Mouse (Mus musculus): ENCODE results near the gene Grin2b. TPM values are rescaled to one million over a fixed set of nuclear protein-coding genes. Genes with fewer than 3 reads are reported as not detected.

Grin2b gene
- total and polyA plus RNA-seq, 2 experiments from 2014 or later, result 0.11 TPM; not detected in 1

DNA sequence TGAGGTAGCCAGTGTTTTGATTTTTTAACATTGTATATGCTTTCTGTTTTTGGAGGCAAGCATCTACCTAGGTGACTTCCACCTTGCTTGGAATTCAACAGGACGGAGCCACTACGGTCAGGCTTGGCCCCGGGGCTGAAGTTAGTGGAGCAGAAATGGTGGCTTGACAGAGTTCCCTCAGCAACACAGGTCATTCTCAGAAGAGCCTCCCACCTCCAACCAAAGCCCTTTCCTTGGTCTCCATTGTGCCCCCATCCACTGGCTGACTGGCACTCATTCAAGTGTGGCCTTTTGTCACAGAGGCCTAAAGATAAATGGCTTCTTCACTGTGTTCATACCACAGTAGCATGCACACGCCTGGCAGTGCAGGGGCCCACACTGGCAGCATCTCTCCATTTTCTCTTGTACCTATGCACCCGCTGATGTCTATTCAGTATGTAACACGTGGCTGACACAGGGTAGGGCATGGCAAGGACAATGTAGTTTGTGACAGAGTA is 230.1 kb downstream of the Grin2b start:
- DNase-seq (ENCODE audit: low spot score) (no peak), ATAC-seq (ENCODE audit: insufficient read depth, low read depth) (no peak)
- no peaks in the 10 kb centered on the region for H3K36me3 ChIP-seq (replicated peaks; ENCODE audit: control insufficient read depth, insufficient read depth, low read length)
- 79% methylated on average over 6 of the region's 6 CpGs for WGBS
- no peak overlapping the region for H3K4me2 ChIP-seq (ENCODE audit: low read depth, low read length)
- no peak overlapping the region for H3K4me3 ChIP-seq (ENCODE audit: low read depth, low read length)
- H3K9ac ChIP-seq (replicated peaks; ENCODE audit: low read depth, low read length), result no peak overlapping the region
- TF ChIP-seq EP300 (IDR thresholded peaks at IDR 0.05; ENCODE audit: low read depth), result no peak
- TF ChIP-seq CTCF (IDR thresholded peaks at IDR 0.05; ENCODE audit: low read depth), result no peak
- H3K27ac ChIP-seq (ENCODE audit: low read depth), result no peak overlapping the region
- no peaks in the 10 kb centered on the region for H3K27me3 ChIP-seq (ENCODE audit: control insufficient read depth, insufficient read depth, low read length)
- no peaks in the 10 kb centered on the region for H3K9me3 ChIP-seq (replicated peaks; ENCODE audit: control insufficient read depth, low read length)
- H3K4me1 ChIP-seq (ENCODE audit: control insufficient read depth, insufficient read depth), result no peaks in the 10 kb centered on the region

DNA sequence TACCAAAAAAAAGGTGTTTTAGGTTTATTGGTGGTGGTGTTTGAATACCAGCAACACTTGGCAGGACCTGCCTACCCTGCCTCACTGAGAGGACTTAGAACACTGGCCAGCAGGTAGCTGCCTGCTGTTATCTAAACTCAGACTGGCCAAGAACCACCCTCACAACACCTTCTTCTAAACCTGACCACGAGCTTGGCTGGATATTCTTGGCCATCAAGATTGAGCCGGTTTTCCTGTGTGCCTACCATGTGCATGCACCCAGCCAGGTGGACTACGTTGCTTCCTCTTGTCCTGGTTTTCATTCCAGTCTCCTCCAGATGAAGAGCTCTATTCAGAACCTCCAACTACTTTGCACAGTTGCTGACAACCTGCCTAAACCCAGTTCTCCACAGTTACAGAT is 240.4 kb downstream of the Grin2b start:
- Histone ChIP-seq H3K4me3 (ENCODE audit: low read depth, low read length) (no peak overlapping the region), H3K27me3 (ENCODE audit: control insufficient read depth, insufficient read depth, low read length) (no peaks in the 10 kb centered on the region), H3K27ac (ENCODE audit: low read depth) (no peak overlapping the region), H3K9me3 (replicated peaks; ENCODE audit: control insufficient read depth, low read length) (no peaks in the 10 kb centered on the region), H3K36me3 (replicated peaks; ENCODE audit: control insufficient read depth, insufficient read depth, low read length) (no peaks in the 10 kb centered on the region), H3K4me2 (ENCODE audit: low read depth, low read length) (no peak overlapping the region), H3K4me1 (ENCODE audit: control insufficient read depth, insufficient read depth) (no peaks in the 10 kb centered on the region), H3K9ac (replicated peaks; ENCODE audit: low read depth, low read length) (no peak overlapping the region)
- TF ChIP-seq CTCF (IDR thresholded peaks at IDR 0.05; ENCODE audit: low read depth), result no peak
- TF ChIP-seq EP300 (IDR thresholded peaks at IDR 0.05; ENCODE audit: low read depth), result no peak
- DNase-seq (ENCODE audit: low spot score) (no peak), ATAC-seq (ENCODE audit: insufficient read depth, low read depth) (no peak)
- WGBS, result 68% methylated on average over 3 of the region's 3 CpGs

DNA sequence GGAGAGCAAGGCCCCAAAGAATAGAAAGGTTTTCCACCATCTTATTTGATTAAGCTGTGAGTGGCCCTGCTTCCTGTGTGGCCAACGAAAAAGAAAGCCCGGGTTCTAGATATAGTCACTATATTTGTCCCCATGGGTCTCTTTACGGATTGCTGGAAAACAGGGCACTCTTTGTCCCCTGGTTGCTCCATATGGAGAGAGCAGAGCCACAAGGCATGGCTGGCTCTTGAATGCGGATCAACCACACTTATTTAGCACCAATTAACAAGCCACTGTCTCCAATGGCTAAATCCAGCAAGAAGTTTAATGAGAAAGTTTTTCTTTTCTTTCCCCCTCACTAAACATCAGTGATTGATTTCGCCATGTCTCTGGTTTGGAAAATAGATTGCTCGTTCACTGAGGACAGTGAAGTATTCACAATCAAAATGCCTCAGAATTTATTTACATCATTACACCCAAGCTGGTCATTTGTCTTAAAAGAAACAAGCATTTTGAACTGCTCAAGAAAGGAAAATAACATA is 240.9 kb downstream of the Grin2b start:
- no peak for DNase-seq (ENCODE audit: low spot score)
- no peaks in the 10 kb centered on the region for H3K27me3 ChIP-seq (ENCODE audit: control insufficient read depth, insufficient read depth, low read length)
- H3K9me3 ChIP-seq (replicated peaks; ENCODE audit: control insufficient read depth, low read length), result no peaks in the 10 kb centered on the region
- ATAC-seq (ENCODE audit: insufficient read depth, low read depth), result no peak
- H3K4me3 ChIP-seq (ENCODE audit: low read depth, low read length), result no peak overlapping the region
- H3K4me1 ChIP-seq (ENCODE audit: control insufficient read depth, insufficient read depth), result no peaks in the 10 kb centered on the region
- H3K4me2 ChIP-seq (ENCODE audit: low read depth, low read length), result no peak overlapping the region
- no peak overlapping the region for H3K9ac ChIP-seq (replicated peaks; ENCODE audit: low read depth, low read length)
- 74% methylated on average over 6 of the region's 6 CpGs for WGBS
- H3K36me3 ChIP-seq (replicated peaks; ENCODE audit: control insufficient read depth, insufficient read depth, low read length), result no peaks in the 10 kb centered on the region
- TF ChIP-seq EP300 (IDR thresholded peaks at IDR 0.05; ENCODE audit: low read depth), result no peak
- no peak for TF ChIP-seq CTCF (IDR thresholded peaks at IDR 0.05; ENCODE audit: low read depth)
- no peak overlapping the region for H3K27ac ChIP-seq (ENCODE audit: low read depth)

DNA sequence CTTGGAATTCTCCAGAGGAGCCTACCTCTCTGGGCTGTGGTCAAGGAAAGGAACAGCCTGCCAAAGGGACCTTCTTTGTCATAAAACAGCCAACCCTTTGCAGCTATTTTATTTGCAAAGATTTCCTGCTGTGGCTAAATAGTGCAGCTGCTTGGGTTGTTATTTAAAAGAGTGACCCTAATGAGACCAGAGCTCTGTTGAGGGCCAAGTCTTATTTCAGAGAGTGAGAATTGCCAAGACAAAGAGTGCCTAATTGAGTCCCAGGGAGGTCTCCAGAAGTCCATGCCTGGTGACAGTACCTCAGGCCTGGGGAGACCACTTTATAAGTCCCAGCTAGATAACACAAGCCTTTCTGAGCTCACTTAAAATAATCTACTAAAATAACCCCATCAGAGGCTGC is 255.6 kb downstream of the Grin2b start:
- TF ChIP-seq EP300 (IDR thresholded peaks at IDR 0.05; ENCODE audit: low read depth) (no peak), CTCF (IDR thresholded peaks at IDR 0.05; ENCODE audit: low read depth) (no peak)
- no peaks in the 10 kb centered on the region for H3K9me3 ChIP-seq (replicated peaks; ENCODE audit: control insufficient read depth, low read length)
- DNase-seq (ENCODE audit: low spot score) (no peak), ATAC-seq (ENCODE audit: insufficient read depth, low read depth) (no peak)
- H3K36me3 ChIP-seq (replicated peaks; ENCODE audit: control insufficient read depth, insufficient read depth, low read length), result no peaks in the 10 kb centered on the region
- H3K4me3 ChIP-seq (ENCODE audit: low read depth, low read length), result no peak overlapping the region
- no peaks in the 10 kb centered on the region for H3K4me1 ChIP-seq (ENCODE audit: control insufficient read depth, insufficient read depth)
- H3K27ac ChIP-seq (ENCODE audit: low read depth), result no peak overlapping the region
- H3K9ac ChIP-seq (replicated peaks; ENCODE audit: low read depth, low read length), result no peak overlapping the region
- no peak overlapping the region for H3K4me2 ChIP-seq (ENCODE audit: low read depth, low read length)
- H3K27me3 ChIP-seq (ENCODE audit: control insufficient read depth, insufficient read depth, low read length), result no peaks in the 10 kb centered on the region

DNA sequence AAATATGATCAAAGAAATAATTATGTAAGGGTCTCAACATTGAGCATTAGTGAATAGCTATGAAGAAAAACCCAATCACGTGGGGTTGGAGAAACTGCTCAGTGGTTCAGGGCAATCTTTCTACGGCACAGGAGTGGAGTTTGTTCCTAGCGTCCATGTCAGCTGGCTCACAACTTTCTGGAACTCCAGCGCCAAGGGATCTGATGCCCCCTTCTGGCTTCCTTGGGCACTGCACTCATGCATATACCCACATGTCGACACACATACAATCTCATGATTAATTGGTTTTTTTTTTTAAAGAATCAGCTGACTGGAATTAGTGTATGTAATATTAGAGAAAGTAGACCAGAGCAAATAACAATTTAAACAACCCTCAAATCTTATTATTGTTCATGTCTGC is 258.7 kb downstream of the Grin2b start:
- no peak overlapping the region for H3K27ac ChIP-seq (ENCODE audit: low read depth)
- ATAC-seq (ENCODE audit: insufficient read depth, low read depth) (no peak), DNase-seq (ENCODE audit: low spot score) (no peak)
- 84% methylated on average over 5 of the region's 5 CpGs for WGBS
- H3K4me2 ChIP-seq (ENCODE audit: low read depth, low read length), result no peak overlapping the region
- TF ChIP-seq CTCF (IDR thresholded peaks at IDR 0.05; ENCODE audit: low read depth), result no peak
- H3K9ac ChIP-seq (replicated peaks; ENCODE audit: low read depth, low read length), result no peak overlapping the region
- no peak overlapping the region for H3K4me3 ChIP-seq (ENCODE audit: low read depth, low read length)
- H3K27me3 ChIP-seq (ENCODE audit: control insufficient read depth, insufficient read depth, low read length), result no peaks in the 10 kb centered on the region
- no peaks in the 10 kb centered on the region for H3K4me1 ChIP-seq (ENCODE audit: control insufficient read depth, insufficient read depth)
- H3K36me3 ChIP-seq (replicated peaks; ENCODE audit: control insufficient read depth, insufficient read depth, low read length), result no peaks in the 10 kb centered on the region
- no peaks in the 10 kb centered on the region for H3K9me3 ChIP-seq (replicated peaks; ENCODE audit: control insufficient read depth, low read length)

DNA sequence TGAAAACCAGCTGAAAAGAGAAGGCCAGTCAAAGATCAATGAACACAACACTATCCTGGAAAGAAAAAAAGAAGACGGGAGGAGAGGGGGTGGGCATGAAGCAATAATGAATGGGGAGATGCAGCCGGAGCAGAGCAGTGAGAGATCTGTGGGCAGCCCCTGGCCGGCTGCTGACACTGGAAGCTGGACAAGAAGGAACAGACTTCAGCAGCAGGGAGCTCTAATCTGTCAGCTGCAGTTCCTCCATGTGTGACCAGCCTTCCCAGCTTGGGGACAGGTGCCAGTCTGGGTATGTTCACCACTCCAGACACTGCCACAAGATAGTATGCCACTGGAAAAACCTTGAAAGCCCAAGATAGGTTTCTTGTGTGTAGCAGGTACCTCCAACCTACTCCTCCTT is 261.2 kb downstream of the Grin2b start:
- H3K27ac ChIP-seq (ENCODE audit: low read depth), result no peak overlapping the region
- WGBS, result 70% methylated on average over 3 of the region's 3 CpGs
- TF ChIP-seq CTCF (IDR thresholded peaks at IDR 0.05; ENCODE audit: low read depth), result no peak
- TF ChIP-seq EP300 (IDR thresholded peaks at IDR 0.05; ENCODE audit: low read depth), result no peak
- H3K4me1 ChIP-seq (ENCODE audit: control insufficient read depth, insufficient read depth), result no peaks in the 10 kb centered on the region
- no peak for DNase-seq (ENCODE audit: low spot score)
- H3K9me3 ChIP-seq (replicated peaks; ENCODE audit: control insufficient read depth, low read length), result no peaks in the 10 kb centered on the region
- no peak for ATAC-seq (ENCODE audit: insufficient read depth, low read depth)
- H3K4me2 ChIP-seq (ENCODE audit: low read depth, low read length), result no peak overlapping the region
- H3K36me3 ChIP-seq (replicated peaks; ENCODE audit: control insufficient read depth, insufficient read depth, low read length), result no peaks in the 10 kb centered on the region
- no peak overlapping the region for H3K4me3 ChIP-seq (ENCODE audit: low read depth, low read length)
- H3K9ac ChIP-seq (replicated peaks; ENCODE audit: low read depth, low read length), result no peak overlapping the region
- H3K27me3 ChIP-seq (ENCODE audit: control insufficient read depth, insufficient read depth, low read length), result no peaks in the 10 kb centered on the region
